18 mouse cellular contexts compared by ENCODE assay signal in genomic region chr10:46701221-46701620, GRCm38 (mm10).
DNase-seq lines count a peak whose midpoint lies in the region; ATAC-seq and TF ChIP-seq lines count a peak whose summit lies in the region.
"Had no signal": no experiment of that assay in that cellular context is flagged by ENCODE, and none has a peak within 500 bp of the region (broad histone marks: within the 10 kb centered on the region; RNA-seq: fewer than 3 reads in every experiment).

No protein-coding gene starts in this region.

- H3K27me3 ChIP-seq in cerebellum, adult 2 months (ENCODE audit: control insufficient read depth, insufficient read depth, low read length): no peaks in the 10 kb centered on the region
- H3K27me3 ChIP-seq in forebrain, embryonic 14.5 days (replicated peaks; ENCODE audit: control insufficient read depth, insufficient read depth, low read length): no peaks in the 10 kb centered on the region
- no peaks in the 10 kb centered on the region for H3K27me3 ChIP-seq in forebrain, embryonic 10.5 days (ENCODE audit: poor library complexity, severe bottlenecking)
- no peaks in the 10 kb centered on the region for H3K27me3 ChIP-seq in intestine, postnatal 0 days (replicated peaks; ENCODE audit: control insufficient read depth, insufficient read depth, low read length)
- H3K27me3 ChIP-seq: forebrain, embryonic 15.5 days; heart, embryonic 13.5 days; hindbrain, embryonic 13.5 days; Patski had no signal

- DNase-seq in cerebellum, adult 2 months: peak; percentile 18 to 26
- no peak for DNase-seq in cerebellum, adult 11 months
- DNase-seq in forebrain, embryonic 14.5 days (ENCODE audit: low spot score): peak; percentile 51
- no peak for DNase-seq in forebrain, embryonic 10.5 days (ENCODE audit: extremely low spot score, low spot score)
- peak; percentile 21 for DNase-seq in Muller cell, postnatal 12 days (ENCODE audit: inconsistent ontology term)
- peak; percentile 36 to 70 for DNase-seq in cerebellum, postnatal 25 days
- DNase-seq: adrenal gland, postnatal 14 days; gastrocnemius, postnatal 36 days; heart, adult 11 months; kidney, adult 18-20 months had no signal

- H3K4me3 ChIP-seq in cerebellum, adult 2 months (replicated peaks; ENCODE audit: insufficient read depth, low read depth, low read length): no peak overlapping the region
- H3K4me3 ChIP-seq in forebrain, embryonic 14.5 days (ENCODE audit: low read depth, low read length): no peak overlapping the region
- H3K4me3 ChIP-seq in forebrain, embryonic 10.5 days: no peak overlapping the region
- no peak overlapping the region for H3K4me3 ChIP-seq in intestine, postnatal 0 days (ENCODE audit: low read depth, low read length)
- H3K4me3 ChIP-seq: embryonic facial prominence, embryonic 10.5 days; forebrain, embryonic 15.5 days; heart, embryonic 13.5 days; hindbrain, embryonic 13.5 days had no signal

- no peak overlapping the region for H3K9ac ChIP-seq in forebrain, embryonic 14.5 days (ENCODE audit: low read length)
- no peak overlapping the region for H3K9ac ChIP-seq in intestine, postnatal 0 days (ENCODE audit: low read depth, low read length)
- H3K9ac ChIP-seq: forebrain, embryonic 15.5 days; heart, embryonic 13.5 days; hindbrain, embryonic 13.5 days had no signal

- H3K4me1 ChIP-seq in cerebellum, adult 2 months (ENCODE audit: control insufficient read depth, insufficient read depth, low read length): peaks cover 7% of the 10 kb centered on the region; the same call in 1 of the 2 replicates
- no peaks in the 10 kb centered on the region for H3K4me1 ChIP-seq in forebrain, embryonic 14.5 days (ENCODE audit: control insufficient read depth, insufficient read depth, low read length)
- peaks cover 12% of the 10 kb centered on the region; the same call in 1 of the 2 replicates for H3K4me1 ChIP-seq in forebrain, embryonic 10.5 days
- H3K4me1 ChIP-seq in intestine, postnatal 0 days (replicated peaks; ENCODE audit: control insufficient read depth, insufficient read depth, low read length): no peaks in the 10 kb centered on the region
- H3K4me1 ChIP-seq: embryonic facial prominence, embryonic 10.5 days; heart, embryonic 13.5 days; hindbrain, embryonic 13.5 days had no signal

- 13% methylated on average over 4 of the region's 4 CpGs for WGBS in cerebellum, adult 2 months
- 13% methylated on average over 4 of the region's 4 CpGs for WGBS in forebrain, embryonic 14.5 days
- WGBS in forebrain, embryonic 10.5 days: 64% methylated on average over 4 of the region's 4 CpGs
- WGBS in intestine, postnatal 0 days: 74% methylated on average over 4 of the region's 4 CpGs

- H3K9me3 ChIP-seq in forebrain, embryonic 14.5 days (replicated peaks; ENCODE audit: control insufficient read depth, low read length): no peaks in the 10 kb centered on the region
- H3K9me3 ChIP-seq in forebrain, embryonic 10.5 days: no peaks in the 10 kb centered on the region
- no peaks in the 10 kb centered on the region for H3K9me3 ChIP-seq in intestine, postnatal 0 days (ENCODE audit: control insufficient read depth)
- H3K9me3 ChIP-seq: embryonic facial prominence, embryonic 10.5 days; forebrain, embryonic 15.5 days; heart, embryonic 13.5 days; hindbrain, embryonic 13.5 days had no signal

- peak; percentile 16; the same call in 1 of the 2 replicates for ATAC-seq in forebrain, embryonic 14.5 days
- ATAC-seq in intestine, postnatal 0 days: no peak
- ATAC-seq: activated CD4-positive, CD25-positive, alpha-beta regulatory T cell, adult 4 months; forebrain, embryonic 15.5 days; hindbrain, postnatal 0 days; Patski had no signal

- H3K4me2 ChIP-seq in forebrain, embryonic 14.5 days (ENCODE audit: low read length): no peak overlapping the region
- no peak overlapping the region for H3K4me2 ChIP-seq in intestine, postnatal 0 days (replicated peaks; ENCODE audit: low read depth)
- H3K4me2 ChIP-seq: forebrain, embryonic 15.5 days; heart, embryonic 13.5 days; hindbrain, embryonic 13.5 days had no signal

- TF ChIP-seq CTCF in cerebellum, adult 2 months (IDR thresholded peaks at IDR 0.05; ENCODE audit: borderline replicate concordance, insufficient read depth, low read depth, low read length): no peak
- TF ChIP-seq CTCF in intestine, postnatal 0 days (IDR thresholded peaks at IDR 0.05; ENCODE audit: low read depth): no peak

- no peak for TF ChIP-seq POLR2A in cerebellum, adult 2 months (IDR thresholded peaks at IDR 0.05; ENCODE audit: borderline replicate concordance, insufficient read depth, low read length)

- no peaks in the 10 kb centered on the region for H3K36me3 ChIP-seq in forebrain, embryonic 14.5 days (ENCODE audit: control insufficient read depth, insufficient read depth, low read length)
- no peaks in the 10 kb centered on the region for H3K36me3 ChIP-seq in forebrain, embryonic 10.5 days (replicated peaks)
- no peaks in the 10 kb centered on the region for H3K36me3 ChIP-seq in intestine, postnatal 0 days (ENCODE audit: control insufficient read depth, insufficient read depth)
- H3K36me3 ChIP-seq: embryonic facial prominence, embryonic 10.5 days; forebrain, embryonic 15.5 days; heart, embryonic 13.5 days; hindbrain, embryonic 13.5 days had no signal

- no peak overlapping the region for H3K27ac ChIP-seq in cerebellum, adult 2 months (ENCODE audit: insufficient read depth, low read length)
- H3K27ac ChIP-seq in forebrain, embryonic 14.5 days (ENCODE audit: low read depth, low read length): no peak overlapping the region
- H3K27ac ChIP-seq in forebrain, embryonic 10.5 days: no peak overlapping the region
- no peak overlapping the region for H3K27ac ChIP-seq in intestine, postnatal 0 days (ENCODE audit: low read depth, low read length)
- H3K27ac ChIP-seq: embryonic facial prominence, embryonic 10.5 days; forebrain, embryonic 15.5 days; heart, embryonic 13.5 days; hindbrain, embryonic 13.5 days; hindbrain, postnatal 0 days had no signal

Comparison
In these comparisons a context has a peak if more than half of its experiments do, and no peak if none do; other contexts are left out.
1. DNase-seq: peak in cerebellum, adult 2 months (2 of 2), forebrain, embryonic 14.5 days (single experiment), Muller cell, postnatal 12 days (single experiment) and cerebellum, postnatal 25 days (2 of 2); none in cerebellum, adult 11 months (single experiment) and forebrain, embryonic 10.5 days (single experiment).